Comparison of ENCODE assay signal across 14 mouse cellular contexts in the genomic region with DNA sequence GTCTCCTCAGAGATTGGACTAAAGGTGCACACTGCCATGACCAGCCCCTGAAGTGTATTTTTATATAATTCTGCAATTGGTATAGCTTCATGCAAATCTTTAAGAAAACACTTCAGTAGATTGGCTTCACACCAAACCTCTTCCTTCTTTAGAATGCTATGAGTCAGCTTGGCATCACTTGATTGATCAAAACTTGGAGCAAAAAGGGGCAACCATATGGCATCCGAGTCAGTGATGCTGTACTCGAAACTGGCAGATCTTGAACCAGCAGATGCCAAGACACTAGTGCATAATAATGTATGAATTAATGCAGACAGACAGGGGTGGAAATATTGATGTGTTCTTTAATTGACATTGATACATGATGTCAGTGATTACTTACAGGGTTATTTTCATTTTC.
DNase-seq lines count a peak whose midpoint lies in the region; ATAC-seq and TF ChIP-seq lines count a peak whose summit lies in the region.
"Had no signal": no experiment of that assay in that cellular context is flagged by ENCODE, and none has a peak within 500 bp of the region (broad histone marks: within the 10 kb centered on the region; RNA-seq: fewer than 3 reads in every experiment).

No protein-coding gene starts in this region.

- H3K9ac ChIP-seq in intestine, postnatal 0 days (ENCODE audit: low read depth, low read length), result no peak overlapping the region
- H3K9ac ChIP-seq: limb, embryonic 13.5 days; lung, embryonic 15.5 days; midbrain, embryonic 12.5 days had no signal

- no peak for ATAC-seq in intestine, postnatal 0 days

- H3K4me3 ChIP-seq in kidney, adult 2 months (ENCODE audit: insufficient read depth, low read depth, low read length), result no peak overlapping the region
- H3K4me3 ChIP-seq in intestine, postnatal 0 days (ENCODE audit: low read depth, low read length), result no peak overlapping the region
- H3K4me3 ChIP-seq: limb, embryonic 13.5 days; lung, embryonic 15.5 days; midbrain, embryonic 12.5 days had no signal

- no peaks in the 10 kb centered on the region for H3K4me1 ChIP-seq in kidney, adult 2 months (ENCODE audit: control insufficient read depth, insufficient read depth, low read length)
- H3K4me1 ChIP-seq in intestine, postnatal 0 days (replicated peaks; ENCODE audit: control insufficient read depth, insufficient read depth, low read length), result no peaks in the 10 kb centered on the region
- H3K4me1 ChIP-seq: limb, embryonic 13.5 days; lung, embryonic 15.5 days; midbrain, embryonic 12.5 days had no signal

- no peaks in the 10 kb centered on the region for H3K27me3 ChIP-seq in kidney, adult 2 months (replicated peaks; ENCODE audit: control insufficient read depth, insufficient read depth, low read length)
- H3K27me3 ChIP-seq in intestine, postnatal 0 days (replicated peaks; ENCODE audit: control insufficient read depth, insufficient read depth, low read length), result no peaks in the 10 kb centered on the region
- H3K27me3 ChIP-seq: limb, embryonic 13.5 days; lung, embryonic 15.5 days; midbrain, embryonic 12.5 days had no signal

- H3K4me2 ChIP-seq in intestine, postnatal 0 days (replicated peaks; ENCODE audit: low read depth), result no peak overlapping the region
- H3K4me2 ChIP-seq: limb, embryonic 13.5 days; lung, embryonic 15.5 days; midbrain, embryonic 12.5 days had no signal

- TF ChIP-seq CTCF in kidney, adult 2 months (conservative IDR thresholded peaks at IDR 0.05; ENCODE audit: insufficient read depth, insufficient read length, low read depth, low read length), result no peak
- no peak for TF ChIP-seq CTCF in intestine, postnatal 0 days (IDR thresholded peaks at IDR 0.05; ENCODE audit: low read depth)

- no peaks in the 10 kb centered on the region for H3K36me3 ChIP-seq in kidney, adult 2 months (ENCODE audit: control insufficient read depth, insufficient read depth, low read length)
- no peaks in the 10 kb centered on the region for H3K36me3 ChIP-seq in intestine, postnatal 0 days (ENCODE audit: control insufficient read depth, insufficient read depth)
- H3K36me3 ChIP-seq: limb, embryonic 13.5 days; lung, embryonic 15.5 days; midbrain, embryonic 12.5 days had no signal

- WGBS in kidney, adult 2 months, result 80% methylated on average over 2 of the region's 2 CpGs
- 81% methylated on average over 2 of the region's 2 CpGs for WGBS in intestine, postnatal 0 days

- H3K27ac ChIP-seq in kidney, adult 2 months (ENCODE audit: insufficient read depth, low read depth, low read length), result no peak overlapping the region
- no peak overlapping the region for H3K27ac ChIP-seq in intestine, postnatal 0 days (ENCODE audit: low read depth, low read length)
- H3K27ac ChIP-seq: kidney, postnatal 0 days; limb, embryonic 13.5 days; lung, embryonic 15.5 days; midbrain, embryonic 12.5 days had no signal

- no peaks in the 10 kb centered on the region for H3K9me3 ChIP-seq in intestine, postnatal 0 days (ENCODE audit: control insufficient read depth)
- H3K9me3 ChIP-seq: limb, embryonic 13.5 days; lung, embryonic 15.5 days; midbrain, embryonic 12.5 days had no signal

- no peak for TF ChIP-seq POLR2A in kidney, adult 2 months (IDR thresholded peaks at IDR 0.05; ENCODE audit: low read depth, low read length)

- DNase-seq in layer of hippocampus, adult 11-12 months (ENCODE audit: low spot score), result peak; percentile 52
- no peak for DNase-seq in layer of hippocampus, postnatal 10 days (ENCODE audit: low spot score in 2 of 2)
- DNase-seq in cerebellum, adult 9-11 months, result peak; percentile 39
- DNase-seq in layer of hippocampus, adult 8-10 months (ENCODE audit: low spot score in 2 of 2), result peak; percentile 54 to 58
- DNase-seq in right cerebral cortex, postnatal 36 days (ENCODE audit: low spot score in 2 of 2), result peak; percentile 38 to 46
- no peak for DNase-seq in c-Kit-positive CD71-positive TER-119-positive erythroid progenitor cells, embryonic 14.5 days (ENCODE audit: low spot score)
- no peak for DNase-seq in kidney, adult 2 months
- DNase-seq: heart, adult 18-20 months; thymus, postnatal 36 days had no signal

Comparison
In these comparisons a context has a peak if more than half of its experiments do, and no peak if none do; other contexts are left out.
1. DNase-seq: peak in layer of hippocampus, adult 11-12 months (single experiment), cerebellum, adult 9-11 months (single experiment), layer of hippocampus, adult 8-10 months (2 of 2) and right cerebral cortex, postnatal 36 days (2 of 2); none in layer of hippocampus, postnatal 10 days (0 of 2), c-Kit-positive CD71-positive TER-119-positive erythroid progenitor cells, embryonic 14.5 days (single experiment) and kidney, adult 2 months (single experiment).